Mouse (Mus musculus) lung, embryonic 14.5 days (tissue): ENCODE data around the gene Syt13. TPM values are rescaled to one million over a fixed set of nuclear protein-coding genes. Genes with fewer than 3 reads are reported as not detected.

ENCODE experiments used
- ATAC-seq: fragments of 200-750 bp; cut with Nextera tagmentation; 2 replicates; pipeline ENCODE4 v1.8.0; 2017; ENCODE audit warnings: mild to moderate bottlenecking, moderate TSS enrichment, moderate library complexity; ENCODE audit not compliant: insufficient read depth
- DNase-seq: peaks from one replicate; pipeline ENCODE4 v3.0.0-alpha.2; 2015
- H3K27ac ChIP-seq: fragments of 300-500 bp; sonication (generic); 2 replicates; pipeline ENCODE4 v1.5.1; 2014; ENCODE audit warnings: low read depth, mild to moderate bottlenecking, moderate library complexity
- H3K27me3 ChIP-seq: fragments of 300-500 bp; sonication (generic); 2 replicates; pipeline ENCODE4 v1.6.1; 2014; ENCODE audit warnings: low read length, control low read depth; ENCODE audit not compliant: insufficient read depth
- H3K36me3 ChIP-seq: fragments of 300-500 bp; sonication (generic); 2 replicates; pipeline ENCODE4 v1.6.1; 2014; ENCODE audit warnings: control low read depth; ENCODE audit not compliant: insufficient read depth
- H3K4me1 ChIP-seq: fragments of 300-500 bp; sonication (generic); 2 replicates; pipeline ENCODE4 v1.6.1; 2014; ENCODE audit warnings: antibody characterized with exemption, control low read depth; ENCODE audit not compliant: insufficient read depth
- H3K4me2 ChIP-seq: fragments of 300-500 bp; sonication (generic); 2 replicates; pipeline ENCODE4 v1.6.1; 2014; ENCODE audit warnings: mild to moderate bottlenecking
- H3K4me3 ChIP-seq: fragments of 300-500 bp; sonication (generic); 2 replicates; pipeline ENCODE4 v1.5.1; 2014; ENCODE audit warnings: low read depth, low read length
- H3K9ac ChIP-seq: fragments of 300-500 bp; sonication (generic); 2 replicates; pipeline ENCODE4 v1.6.1; 2014
- H3K9me3 ChIP-seq: fragments of 300-500 bp; sonication (generic); 2 replicates; pipeline ENCODE4 v1.6.1; 2016; ENCODE audit warnings: low read depth, low read length, control low read depth
- CTCF ChIP-seq: IDR thresholded peaks from 2 replicates; pipeline ENCODE4 v1.5.1; 2016; ENCODE audit warnings: antibody characterized with exemption, low read depth
- WGBS: fragments of 180-500 bp; shearing (Covaris S2); extraction: QIAGEN DNeasy Blood & Tissue Kit; methylation state at CpG from one replicate; pipeline ENCODE4 v1.1.7; 2014; 5-methylcytosine and 5-hydroxymethylcytosine counted together
- polyA plus RNA-seq: library from polyadenylated mRNA; unstranded; fragments of >200 nt; fragmentation: Nextera tagmentation; extraction: Ambion mirVana; gene quantifications from 2 replicates; pipeline ENCODE4 v1.2.1, GENCODE M21; 2014

Syt13 gene
- polyA plus RNA-seq, 1 experiment from 2014 or later: 3.2 TPM

DNA sequence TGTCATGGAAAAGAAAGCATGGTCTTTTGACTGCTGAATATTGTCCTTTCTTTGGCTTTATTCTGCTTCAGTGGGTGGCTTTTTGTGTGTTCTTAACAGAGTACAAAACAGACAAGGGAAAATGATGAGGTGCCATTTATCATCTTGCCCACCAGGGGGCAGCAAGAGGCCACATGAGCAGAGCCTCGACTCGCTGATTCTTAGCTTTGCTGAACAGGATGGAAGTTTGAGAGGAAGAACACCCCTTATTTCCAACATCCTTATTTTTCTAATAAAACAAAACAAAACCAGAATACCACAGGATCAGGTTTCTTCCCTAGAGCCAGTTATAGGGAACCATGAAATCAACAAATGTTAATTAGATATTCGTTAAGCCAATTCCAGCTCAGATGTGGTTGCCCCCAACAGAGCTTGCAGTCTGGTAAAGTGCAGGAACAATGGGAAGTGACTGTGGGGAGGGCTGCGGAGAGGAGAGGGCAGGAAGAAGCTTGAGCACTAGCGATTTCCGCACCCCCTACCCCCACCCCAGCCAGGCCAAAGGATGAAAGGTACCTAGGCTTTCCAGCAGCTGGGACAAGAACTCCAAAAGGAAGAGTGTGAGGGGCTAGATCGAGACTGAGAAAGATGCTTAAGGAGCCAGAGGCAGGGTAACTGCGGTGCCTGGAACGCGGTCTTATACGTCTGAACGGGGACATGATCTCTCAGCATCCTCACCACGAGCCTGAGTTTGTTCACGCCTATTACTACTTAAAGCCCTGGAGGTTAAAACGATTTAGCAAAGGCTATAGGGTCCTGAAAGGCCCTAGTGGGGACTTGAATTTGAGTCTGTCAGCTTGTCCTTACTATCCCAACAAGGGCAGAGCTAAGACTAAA is 31.6 kb upstream of the Syt13 start:
- peak; percentile 95 for TF ChIP-seq CTCF
- H3K27ac ChIP-seq: no peak overlapping the region
- no peak overlapping the region for H3K4me3 ChIP-seq
- DNase-seq (peak; percentile 89), ATAC-seq (peak; percentile 75)
- WGBS: 5% methylated on average over 15 of the region's 15 CpGs
- no peak overlapping the region for H3K9ac ChIP-seq
- H3K27me3 ChIP-seq: no peaks in the 10 kb centered on the region
- H3K4me1 ChIP-seq: no peaks in the 10 kb centered on the region
- no peaks in the 10 kb centered on the region for H3K36me3 ChIP-seq
- H3K9me3 ChIP-seq: no peaks in the 10 kb centered on the region
- H3K4me2 ChIP-seq: peak overlapping the region; percentile 35

DNA sequence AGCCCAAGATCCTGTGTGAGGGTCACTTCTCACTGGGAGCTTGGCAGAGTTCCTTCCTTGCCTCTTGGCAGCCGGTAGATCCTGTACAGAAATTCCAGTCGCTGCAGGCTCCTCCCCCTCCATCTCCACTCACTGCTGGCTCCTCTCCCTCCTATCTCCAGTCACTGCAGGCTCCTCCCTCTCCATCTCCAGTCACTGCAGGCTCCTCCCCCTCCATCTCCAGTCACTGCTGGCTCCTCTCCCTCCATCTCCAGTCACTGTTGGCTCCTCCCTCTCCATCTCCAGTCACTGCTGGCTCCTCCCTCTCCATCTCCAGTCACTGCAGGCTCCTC is 31.0 kb upstream of the Syt13 start:
- H3K9ac ChIP-seq: no peak overlapping the region
- peak; percentile 79 for DNase-seq
- WGBS: 0% methylated on average over 2 of the region's 2 CpGs
- H3K4me2 ChIP-seq: peak overlapping the region; percentile 35
- ATAC-seq: peak; percentile 69
- no peaks in the 10 kb centered on the region for H3K27me3 ChIP-seq
- no peaks in the 10 kb centered on the region for H3K4me1 ChIP-seq
- no peak overlapping the region for H3K4me3 ChIP-seq
- H3K36me3 ChIP-seq: no peaks in the 10 kb centered on the region
- H3K9me3 ChIP-seq: no peaks in the 10 kb centered on the region
- no peak overlapping the region for H3K27ac ChIP-seq
- TF ChIP-seq CTCF: no peak

DNA sequence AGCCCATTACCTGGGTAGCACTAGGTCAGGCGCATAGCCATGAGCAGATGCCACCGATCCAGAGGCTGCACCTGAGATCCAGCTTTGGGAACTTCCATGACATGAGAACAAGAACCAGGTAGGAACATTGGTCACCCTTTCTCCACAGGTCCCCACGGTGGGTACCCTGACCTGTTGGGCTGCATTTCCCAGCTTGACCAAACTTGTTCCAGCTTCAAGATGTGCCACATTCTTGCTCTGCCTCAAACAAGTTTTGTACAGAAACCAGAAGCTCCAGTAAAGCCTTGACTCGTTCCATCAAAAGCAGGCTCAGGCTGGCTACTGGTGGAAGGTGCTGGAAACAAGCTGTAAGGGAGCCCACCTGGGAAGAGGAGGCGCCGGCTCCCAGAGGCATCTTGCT is 29.9 kb upstream of the Syt13 start:
- TF ChIP-seq CTCF: no peak
- Histone ChIP-seq H3K9me3 (no peaks in the 10 kb centered on the region), H3K4me2 (no peak overlapping the region), H3K4me1 (no peaks in the 10 kb centered on the region), H3K4me3 (no peak overlapping the region), H3K36me3 (no peaks in the 10 kb centered on the region), H3K9ac (no peak overlapping the region), H3K27me3 (no peaks in the 10 kb centered on the region), H3K27ac (no peak overlapping the region)
- ATAC-seq: no peak
- no peak for DNase-seq
- 76% methylated on average over 6 of the region's 6 CpGs for WGBS

DNA sequence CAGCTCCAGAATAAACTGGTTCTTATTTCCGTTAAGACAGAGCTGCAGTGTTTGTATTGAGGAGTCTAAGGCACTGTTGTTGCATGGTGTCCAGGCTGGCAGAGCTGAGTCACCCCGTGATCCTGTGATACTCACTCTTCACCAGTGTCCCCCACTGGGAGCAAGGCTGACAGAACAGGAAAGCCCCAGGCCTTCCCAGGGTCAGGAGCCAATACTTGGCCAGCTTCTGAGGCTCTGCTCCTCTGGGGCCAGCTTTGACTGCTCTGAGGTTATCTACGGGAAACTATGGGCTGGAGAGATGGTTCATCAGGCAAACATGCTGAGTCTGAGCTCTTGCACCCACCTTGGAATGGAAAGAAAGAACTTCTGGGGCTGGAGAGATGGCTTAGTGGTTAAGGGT is 28.0 kb upstream of the Syt13 start:
- 67% methylated on average over 3 of the region's 3 CpGs for WGBS

DNA sequence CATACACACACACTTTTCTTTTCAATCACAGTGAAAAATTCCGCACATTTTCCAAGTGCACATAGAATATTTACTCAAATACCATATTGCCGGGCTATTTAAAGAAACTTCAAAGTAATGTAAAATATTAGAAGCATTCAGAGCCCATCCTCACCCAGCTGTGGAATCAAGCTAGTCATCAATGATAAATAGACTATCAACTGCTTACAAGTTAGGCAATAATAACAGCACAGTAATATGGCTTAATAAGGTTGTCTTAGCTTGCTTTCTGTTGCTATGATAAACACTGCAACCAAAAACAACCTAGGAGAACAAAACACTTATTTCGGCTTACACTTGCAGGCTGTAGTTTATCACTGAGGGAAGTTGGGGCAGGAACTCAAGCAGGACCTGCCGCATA is 22.4 kb upstream of the Syt13 start:
- Histone ChIP-seq H3K27me3 (no peaks in the 10 kb centered on the region), H3K4me3 (no peak overlapping the region), H3K9me3 (no peaks in the 10 kb centered on the region), H3K4me2 (no peak overlapping the region), H3K9ac (no peak overlapping the region), H3K4me1 (no peaks in the 10 kb centered on the region), H3K36me3 (no peaks in the 10 kb centered on the region), H3K27ac (no peak overlapping the region)
- DNase-seq (no peak), ATAC-seq (no peak)
- WGBS: 57% methylated on average over 4 of the region's 4 CpGs
- no peak for TF ChIP-seq CTCF

More for the DNA sequence above, 28.0 kb upstream of the Syt13 start:
- no peaks in the 10 kb centered on the region for H3K36me3 ChIP-seq
- H3K27ac ChIP-seq: no peak overlapping the region
- no peaks in the 10 kb centered on the region for H3K4me1 ChIP-seq
- no peak overlapping the region for H3K9ac ChIP-seq
- TF ChIP-seq CTCF: no peak
- no peaks in the 10 kb centered on the region for H3K27me3 ChIP-seq
- no peak overlapping the region for H3K4me3 ChIP-seq
- DNase-seq (no peak), ATAC-seq (no peak)
- no peaks in the 10 kb centered on the region for H3K9me3 ChIP-seq
- no peak overlapping the region for H3K4me2 ChIP-seq

DNA sequence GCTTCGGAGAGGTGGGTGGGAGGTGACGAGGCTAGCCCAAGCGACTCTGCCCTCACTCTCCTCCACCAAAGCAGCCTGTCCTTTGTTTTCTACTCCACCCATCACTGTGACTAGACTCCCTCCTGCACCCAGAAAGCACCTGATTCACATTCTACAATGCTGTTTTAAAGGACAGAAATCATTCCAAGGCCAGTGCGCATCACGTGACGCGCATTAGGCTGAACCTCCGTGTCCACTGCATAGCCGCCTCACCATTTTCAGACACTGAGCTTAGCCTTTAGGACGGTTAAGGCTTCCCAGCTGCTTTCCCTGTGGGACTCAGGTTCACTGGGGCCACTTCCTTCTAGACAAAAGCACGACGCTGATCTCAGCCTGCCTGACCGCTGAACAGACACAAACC is 11.2 kb upstream of the Syt13 start:
- Histone ChIP-seq H3K36me3 (no peaks in the 10 kb centered on the region), H3K27ac (no peak overlapping the region), H3K9ac (no peak overlapping the region), H3K4me2 (no peak overlapping the region), H3K27me3 (no peaks in the 10 kb centered on the region), H3K4me1 (no peaks in the 10 kb centered on the region), H3K9me3 (no peaks in the 10 kb centered on the region), H3K4me3 (no peak overlapping the region)
- ATAC-seq: no peak
- TF ChIP-seq CTCF: no peak
- no peak for DNase-seq
- 73% methylated on average over 13 of the region's 13 CpGs for WGBS

DNA sequence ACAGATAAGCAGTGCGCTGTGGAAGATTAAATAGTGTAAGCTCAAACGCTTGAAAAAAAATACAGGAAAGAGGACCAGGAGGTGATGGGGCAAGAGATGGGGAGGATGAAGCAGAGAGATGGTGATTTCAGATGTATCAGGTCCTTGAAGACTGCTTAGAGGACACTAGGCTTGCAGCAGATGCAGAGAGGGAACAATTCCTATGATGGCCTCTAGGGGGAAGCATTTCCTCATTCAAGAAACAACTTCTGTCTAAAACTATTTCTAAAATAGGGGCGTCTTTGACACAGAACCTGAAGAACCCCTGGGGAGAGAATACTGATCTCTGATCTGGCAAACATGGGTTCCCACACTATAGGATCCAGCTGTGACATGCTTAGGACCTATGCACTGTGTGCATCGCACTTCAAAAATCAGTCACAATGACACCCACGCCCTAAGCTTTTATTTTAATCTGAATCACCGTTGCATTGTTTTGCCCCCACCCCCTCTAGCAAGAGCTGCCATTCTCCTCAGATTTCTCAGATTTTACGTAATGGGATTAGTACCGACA is 10.5 kb upstream of the Syt13 start:
- Histone ChIP-seq H3K27me3 (no peaks in the 10 kb centered on the region), H3K4me3 (no peak overlapping the region), H3K27ac (no peak overlapping the region), H3K9me3 (no peaks in the 10 kb centered on the region), H3K4me2 (no peak overlapping the region), H3K36me3 (no peaks in the 10 kb centered on the region), H3K9ac (no peak overlapping the region), H3K4me1 (no peaks in the 10 kb centered on the region)
- peak; percentile 88 for TF ChIP-seq CTCF
- peak; percentile 58 for ATAC-seq
- 26% methylated on average over 8 of the region's 8 CpGs for WGBS
- peak; percentile 89 for DNase-seq
